Mouse (Mus musculus): ENCODE data around the gene Dhx33. TPM values are rescaled to one million over a fixed set of nuclear protein-coding genes. Genes with fewer than 3 reads are reported as not detected.
A peak's percentile ranks its signal among the peaks of the same experiment; 100 is the strongest.

Gene Dhx33
- polyA plus RNA-seq, 1 experiment from 2014 or later: 15.7 TPM

- H3K27me3 ChIP-seq (ENCODE audit: control insufficient read depth, insufficient read depth, low read depth, low read length): no peaks in the 10 kb centered on the region
- WGBS: under 1% methylated on average over 68 of the region's 71 CpGs
- ATAC-seq: peak; percentile 100
Measured at GRCm38 (mm10) chr11:71019201-71020068, 15.2 kb upstream of the Dhx33 start, which contains the start of the genes Mis12 and Derl2. Gene Mis12 (plus strand): TSS chr11:71019611. Gene Derl2 (minus strand): TSS chr11:71019841.

GRCm38 (mm10) chr11:71018416-71019200 is 14.4 kb upstream of the Dhx33 start:
- Histone ChIP-seq H3K4me2 (ENCODE audit: low read length) (peak overlapping the region; percentile 90), H3K4me1 (ENCODE audit: control insufficient read depth, insufficient read depth, low read length) (peaks cover 46% of the 10 kb centered on the region), H3K9ac (ENCODE audit: low read depth, low read length) (peak overlapping the region; percentile 86), H3K9me3 (replicated peaks; ENCODE audit: control insufficient read depth, low read length, poor library complexity, severe bottlenecking) (no peaks in the 10 kb centered on the region), H3K27ac (ENCODE audit: low read length) (peak overlapping the region; percentile 89), H3K4me3 (ENCODE audit: low read depth, low read length) (peak overlapping the region; percentile 95), H3K27me3 (ENCODE audit: control insufficient read depth, insufficient read depth, low read depth, low read length) (no peaks in the 10 kb centered on the region), H3K36me3 (ENCODE audit: control insufficient read depth, insufficient read depth, low read length) (no peaks in the 10 kb centered on the region; the same call in 1 of the 2 replicates)
- ATAC-seq: no peak; the same call in 1 of the 2 replicates
- 7% methylated on average over 28 of the region's 28 CpGs for whole genome bisulfite sequencing

More at GRCm38 (mm10) chr11:71019201-71020068, 15.2 kb upstream of the Dhx33 start, which contains the start of the genes Mis12 and Derl2:
- Histone ChIP-seq H3K27ac (ENCODE audit: low read length) (peak within 1 kb of the TSS; percentile 89), H3K4me2 (ENCODE audit: low read length) (peak within 1 kb of the TSS; percentile 90), H3K36me3 (ENCODE audit: control insufficient read depth, insufficient read depth, low read length) (no peaks in the 10 kb centered on the region; the same call in 1 of the 2 replicates), H3K9ac (ENCODE audit: low read depth, low read length) (peak within 1 kb of the TSS; percentile 86), H3K4me1 (ENCODE audit: control insufficient read depth, insufficient read depth, low read length) (peaks cover 46% of the 10 kb centered on the region), H3K9me3 (replicated peaks; ENCODE audit: control insufficient read depth, low read length, poor library complexity, severe bottlenecking) (no peaks in the 10 kb centered on the region), H3K4me3 (ENCODE audit: low read depth, low read length) (peak within 1 kb of the TSS; percentile 95)

GRCm38 (mm10) chr11:71017051-71017450 is 12.8 kb upstream of the Dhx33 start:
- H3K27me3 ChIP-seq (ENCODE audit: control insufficient read depth, insufficient read depth, low read depth, low read length): no peaks in the 10 kb centered on the region
- H3K4me3 ChIP-seq (ENCODE audit: low read depth, low read length): no peak overlapping the region
- H3K36me3 ChIP-seq (ENCODE audit: control insufficient read depth, insufficient read depth, low read length): peaks cover 3% of the 10 kb centered on the region
- H3K9ac ChIP-seq (ENCODE audit: low read depth, low read length): no peak overlapping the region
- no peak for ATAC-seq
- H3K27ac ChIP-seq (ENCODE audit: low read length): no peak overlapping the region
- 95% methylated on average over 1 of the region's 1 CpGs for WGBS
- peaks cover 38% of the 10 kb centered on the region for H3K4me1 ChIP-seq (ENCODE audit: control insufficient read depth, insufficient read depth, low read length)
- no peaks in the 10 kb centered on the region for H3K9me3 ChIP-seq (replicated peaks; ENCODE audit: control insufficient read depth, low read length, poor library complexity, severe bottlenecking)
- H3K4me2 ChIP-seq (ENCODE audit: low read length): no peak overlapping the region

GRCm38 (mm10) chr11:71012743-71013142 is 8.5 kb upstream of the Dhx33 start:
- WGBS: 98% methylated on average over 7 of the region's 7 CpGs
- H3K36me3 ChIP-seq (ENCODE audit: control insufficient read depth, insufficient read depth, low read length): peaks cover 25% of the 10 kb centered on the region
- no peak for ATAC-seq

GRCm38 (mm10) chr11:71008321-71008720 is 4.1 kb upstream of the Dhx33 start:
- no peak for ATAC-seq
- H3K4me3 ChIP-seq (ENCODE audit: low read depth, low read length): no peak overlapping the region
- H3K27me3 ChIP-seq (ENCODE audit: control insufficient read depth, insufficient read depth, low read depth, low read length): no peaks in the 10 kb centered on the region
- peaks cover 7% of the 10 kb centered on the region for H3K4me1 ChIP-seq (ENCODE audit: control insufficient read depth, insufficient read depth, low read length)
- 94% methylated on average over 3 of the region's 3 CpGs for WGBS
- no peak overlapping the region for H3K27ac ChIP-seq (ENCODE audit: low read length)
- H3K9ac ChIP-seq (ENCODE audit: low read depth, low read length): no peak overlapping the region
- no peaks in the 10 kb centered on the region for H3K9me3 ChIP-seq (replicated peaks; ENCODE audit: control insufficient read depth, low read length, poor library complexity, severe bottlenecking)
- H3K36me3 ChIP-seq (ENCODE audit: control insufficient read depth, insufficient read depth, low read length): peaks cover 25% of the 10 kb centered on the region
- no peak overlapping the region for H3K4me2 ChIP-seq (ENCODE audit: low read length)

More at GRCm38 (mm10) chr11:71012743-71013142, 8.5 kb upstream of the Dhx33 start:
- no peaks in the 10 kb centered on the region for H3K9me3 ChIP-seq (replicated peaks; ENCODE audit: control insufficient read depth, low read length, poor library complexity, severe bottlenecking)
- H3K4me3 ChIP-seq (ENCODE audit: low read depth, low read length): no peak overlapping the region
- H3K9ac ChIP-seq (ENCODE audit: low read depth, low read length): no peak overlapping the region
- no peaks in the 10 kb centered on the region for H3K27me3 ChIP-seq (ENCODE audit: control insufficient read depth, insufficient read depth, low read depth, low read length)
- H3K4me1 ChIP-seq (ENCODE audit: control insufficient read depth, insufficient read depth, low read length): peaks cover 18% of the 10 kb centered on the region
- no peak overlapping the region for H3K27ac ChIP-seq (ENCODE audit: low read length)
- H3K4me2 ChIP-seq (ENCODE audit: low read length): no peak overlapping the region

- peaks cover 25% of the 10 kb centered on the region for H3K36me3 ChIP-seq (ENCODE audit: control insufficient read depth, insufficient read depth, low read length)
- H3K9ac ChIP-seq (ENCODE audit: low read depth, low read length): no peak overlapping the region
- H3K4me3 ChIP-seq (ENCODE audit: low read depth, low read length): no peak overlapping the region
- WGBS: 93% methylated on average over 7 of the region's 7 CpGs
- ATAC-seq: no peak
- H3K27me3 ChIP-seq (ENCODE audit: control insufficient read depth, insufficient read depth, low read depth, low read length): no peaks in the 10 kb centered on the region
- H3K4me2 ChIP-seq (ENCODE audit: low read length): no peak overlapping the region
- peaks cover 12% of the 10 kb centered on the region for H3K4me1 ChIP-seq (ENCODE audit: control insufficient read depth, insufficient read depth, low read length)
- no peak overlapping the region for H3K27ac ChIP-seq (ENCODE audit: low read length)
- H3K9me3 ChIP-seq (replicated peaks; ENCODE audit: control insufficient read depth, low read length, poor library complexity, severe bottlenecking): no peaks in the 10 kb centered on the region
Measured at GRCm38 (mm10) chr11:71007831-71008230, 3.6 kb upstream of the Dhx33 start.

- H3K27ac ChIP-seq (ENCODE audit: low read length): no peak overlapping the region
- no peak overlapping the region for H3K9ac ChIP-seq (ENCODE audit: low read depth, low read length)
- ATAC-seq: no peak
- no peaks in the 10 kb centered on the region for H3K9me3 ChIP-seq (replicated peaks; ENCODE audit: control insufficient read depth, low read length, poor library complexity, severe bottlenecking)
- H3K4me1 ChIP-seq (ENCODE audit: control insufficient read depth, insufficient read depth, low read length): peaks cover 18% of the 10 kb centered on the region
- no peak overlapping the region for H3K4me2 ChIP-seq (ENCODE audit: low read length)
- H3K36me3 ChIP-seq (ENCODE audit: control insufficient read depth, insufficient read depth, low read length): peaks cover 22% of the 10 kb centered on the region
- H3K27me3 ChIP-seq (ENCODE audit: control insufficient read depth, insufficient read depth, low read depth, low read length): no peaks in the 10 kb centered on the region
- no peak overlapping the region for H3K4me3 ChIP-seq (ENCODE audit: low read depth, low read length)
- WGBS: 96% methylated on average over 6 of the region's 6 CpGs
Measured at GRCm38 (mm10) chr11:71007026-71007425, 2.8 kb upstream of the Dhx33 start.

- 58% methylated on average over 5 of the region's 5 CpGs for WGBS
- ATAC-seq: no peak
- Histone ChIP-seq H3K27me3 (ENCODE audit: control insufficient read depth, insufficient read depth, low read depth, low read length) (no peaks in the 10 kb centered on the region), H3K9ac (ENCODE audit: low read depth, low read length) (no peak overlapping the region), H3K4me2 (ENCODE audit: low read length) (peak overlapping the region; percentile 51), H3K27ac (ENCODE audit: low read length) (peak overlapping the region; percentile 50), H3K9me3 (replicated peaks; ENCODE audit: control insufficient read depth, low read length, poor library complexity, severe bottlenecking) (no peaks in the 10 kb centered on the region), H3K4me1 (ENCODE audit: control insufficient read depth, insufficient read depth, low read length) (peaks cover 18% of the 10 kb centered on the region), H3K4me3 (ENCODE audit: low read depth, low read length) (peak overlapping the region; percentile 18; the same call in 1 of the 2 replicates), H3K36me3 (ENCODE audit: control insufficient read depth, insufficient read depth, low read length) (peaks cover 7% of the 10 kb centered on the region)
Measured at GRCm38 (mm10) chr11:71005046-71005445, 809 bp upstream of the Dhx33 start.
